Mouse (Mus musculus) intestine, embryonic 16.5 days (tissue): Measurements from ENCODE around the gene Elmsan1. TPM values are rescaled to one million over a fixed set of nuclear protein-coding genes. Genes with fewer than 3 reads are reported as not detected.
A peak's percentile ranks its signal among the peaks of the same experiment; 100 is the strongest.

ENCODE experiments used
- ATAC-seq: fragments of 200-750 bp; cut with Nextera tagmentation; 2 replicates; pipeline ENCODE4 v1.8.0; 2017; ENCODE audit warnings: moderate TSS enrichment, moderate library complexity
- H3K27ac ChIP-seq: fragments of 300-500 bp; sonication (generic); 2 replicates; pipeline ENCODE4 v1.5.1; 2014; ENCODE audit warnings: mild to moderate bottlenecking, low read length
- H3K27me3 ChIP-seq: fragments of 300-500 bp; sonication (generic); replicated peaks from 2 replicates; pipeline ENCODE4 v1.6.1; 2014; ENCODE audit warnings: low read length, control low read depth, mixed read lengths; ENCODE audit not compliant: control insufficient read depth, insufficient read depth
- H3K36me3 ChIP-seq: fragments of 300-500 bp; sonication (generic); 2 replicates; pipeline ENCODE4 v1.6.1; 2014; ENCODE audit warnings: low read length, control low read depth; ENCODE audit not compliant: control insufficient read depth, insufficient read depth
- H3K4me1 ChIP-seq: fragments of 300-500 bp; sonication (generic); 2 replicates; pipeline ENCODE4 v1.6.1; 2014; ENCODE audit warnings: low read length, control low read depth, mixed read lengths; ENCODE audit not compliant: control insufficient read depth, insufficient read depth
- H3K4me2 ChIP-seq: fragments of 300-500 bp; sonication (generic); 2 replicates; pipeline ENCODE4 v1.6.1; 2014; ENCODE audit warnings: low read depth, low read length, control low read depth
- H3K4me3 ChIP-seq: fragments of 300-500 bp; sonication (generic); 2 replicates; pipeline ENCODE4 v1.5.1; 2014; ENCODE audit warnings: mild to moderate bottlenecking, low read length
- H3K9ac ChIP-seq: fragments of 300-500 bp; sonication (generic); 2 replicates; pipeline ENCODE4 v1.6.1; 2014; ENCODE audit warnings: low read depth, low read length
- H3K9me3 ChIP-seq: fragments of 300-500 bp; sonication (generic); 2 replicates; pipeline ENCODE4 v1.6.1; 2016; ENCODE audit warnings: low read length, control low read depth; ENCODE audit not compliant: control insufficient read depth
- WGBS: fragments of 180-500 bp; shearing (Covaris S2); extraction: QIAGEN DNeasy Blood & Tissue Kit; methylation state at CpG from one replicate; pipeline ENCODE4 v1.1.7; 2014; 5-methylcytosine and 5-hydroxymethylcytosine counted together
- polyA plus RNA-seq: library from polyadenylated mRNA; unstranded; fragments of >200 nt; fragmentation: Nextera tagmentation; extraction: Ambion mirVana; gene quantifications from 2 replicates; pipeline ENCODE4 v1.2.1, GENCODE M21; 2015

Gene Elmsan1
- polyA plus RNA-seq, 1 experiment from 2014 or later, result 6.3 TPM

DNA sequence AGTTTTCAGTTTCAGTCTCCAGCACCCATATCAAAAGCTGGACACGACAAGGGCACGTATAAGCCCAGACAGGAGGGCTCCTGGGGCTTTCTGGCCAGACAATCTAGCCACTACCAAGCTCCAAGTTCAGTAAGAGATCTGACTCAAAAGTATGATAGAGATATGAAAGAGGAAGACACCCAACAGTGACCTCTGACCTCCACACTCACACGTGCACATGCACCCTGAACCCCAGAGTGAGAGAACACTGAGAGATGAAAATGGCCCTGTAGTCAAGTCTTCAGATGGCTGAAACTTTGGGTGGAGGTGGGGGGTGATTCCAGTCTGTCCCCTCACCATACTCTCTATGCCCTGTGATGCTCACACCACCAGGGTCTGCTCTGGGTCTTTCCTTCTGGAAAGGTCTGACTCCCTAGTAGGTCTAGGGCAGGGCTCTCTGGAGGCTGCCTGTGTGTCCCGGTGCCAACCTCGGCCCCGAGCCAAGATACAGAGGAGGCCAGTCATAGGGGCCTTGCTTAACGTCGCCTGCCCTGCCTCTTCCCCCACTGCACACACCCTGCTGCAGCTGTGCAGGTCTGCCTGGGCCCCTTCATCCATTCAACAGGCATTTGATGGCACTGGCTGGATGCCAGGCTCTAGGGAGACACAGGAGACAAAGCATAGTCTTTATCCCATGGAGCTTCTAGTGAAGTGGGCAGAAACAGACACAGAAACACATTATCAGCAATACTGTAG lies 37.8 kb downstream of the Elmsan1 start:
- no peak overlapping the region; the same call in 1 of the 2 replicates for H3K4me3 ChIP-seq
- no peaks in the 10 kb centered on the region for H3K9me3 ChIP-seq
- peak overlapping the region; percentile 75 for H3K27ac ChIP-seq
- H3K36me3 ChIP-seq, result no peaks in the 10 kb centered on the region
- H3K4me1 ChIP-seq, result peaks cover 63% of the 10 kb centered on the region
- ATAC-seq, result peak; percentile 83
- H3K4me2 ChIP-seq, result peak overlapping the region; percentile 34
- H3K27me3 ChIP-seq, result no peaks in the 10 kb centered on the region
- 37% methylated on average over 8 of the region's 8 CpGs for WGBS
- H3K9ac ChIP-seq, result peak overlapping the region; percentile 13; the same call in 1 of the 2 replicates

DNA sequence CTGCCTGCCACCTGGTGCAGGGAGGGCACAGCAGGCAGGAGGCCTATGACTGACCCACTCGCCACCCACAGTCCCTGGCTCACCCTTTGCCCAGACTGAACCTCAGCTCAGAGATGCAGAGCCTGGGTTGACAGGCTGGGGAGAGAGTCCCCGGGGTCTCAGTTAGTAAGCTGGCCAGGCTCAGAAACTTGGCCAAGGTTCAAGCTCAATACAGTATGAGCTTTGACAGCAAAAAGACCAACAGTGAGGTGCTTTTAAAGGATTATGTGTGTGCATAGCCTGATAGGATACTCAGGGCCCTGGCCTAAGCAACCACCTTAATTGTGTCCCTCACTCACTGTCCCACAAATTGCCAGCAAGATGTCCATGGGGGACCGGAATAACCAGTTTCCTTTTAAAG lies 38.6 kb downstream of the Elmsan1 start:
- Histone ChIP-seq H3K4me3 (no peak overlapping the region), H3K4me1 (peaks cover 67% of the 10 kb centered on the region), H3K4me2 (no peak overlapping the region; the same call in 1 of the 2 replicates), H3K9ac (0 out of 2 replicates have a peak overlapping the region, but pooled peaks have one; percentile 35), H3K27me3 (no peaks in the 10 kb centered on the region), H3K27ac (peak overlapping the region; percentile 75), H3K36me3 (no peaks in the 10 kb centered on the region), H3K9me3 (no peaks in the 10 kb centered on the region)
- 38% methylated on average over 3 of the region's 3 CpGs for WGBS
- no peak for ATAC-seq

DNA sequence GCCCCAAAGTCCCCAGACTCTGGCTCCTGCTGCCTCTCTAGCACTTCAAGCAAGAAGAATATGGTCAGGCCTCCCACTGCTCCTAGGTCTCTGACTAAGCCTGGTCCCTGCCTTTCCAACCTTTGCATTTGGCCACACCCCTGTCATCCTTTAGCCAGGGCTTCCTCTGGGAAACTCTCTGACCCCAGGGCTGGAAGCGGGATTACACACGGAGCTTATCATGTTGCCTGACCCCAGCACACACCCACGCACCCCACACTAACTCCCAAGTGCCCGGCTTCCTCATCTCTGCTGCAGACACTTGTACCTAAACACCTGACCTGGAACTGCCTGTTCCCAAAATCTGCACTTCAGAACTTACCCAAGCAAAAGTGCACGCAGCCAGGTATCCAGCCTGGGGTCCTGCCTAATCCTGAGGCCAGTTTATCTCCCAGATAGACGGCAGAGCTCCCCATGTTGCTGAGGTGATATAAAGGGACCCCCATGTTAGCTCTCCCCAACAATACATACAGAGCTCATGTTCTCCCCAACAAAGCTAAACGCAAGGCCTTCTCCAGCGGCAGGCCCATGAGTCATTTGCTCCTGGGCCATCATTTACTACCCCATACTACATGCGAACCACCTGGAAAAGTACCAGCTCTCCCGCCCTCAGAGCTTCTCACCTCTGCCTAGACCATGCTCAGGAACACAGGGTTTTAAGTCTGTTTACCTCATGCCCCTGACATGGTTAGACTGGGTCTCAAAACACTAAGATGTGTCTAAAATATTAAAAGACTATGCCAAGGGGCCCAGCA lies 39.8 kb downstream of the Elmsan1 start:
- Histone ChIP-seq H3K27ac (peak overlapping the region; percentile 50), H3K4me1 (peaks cover 78% of the 10 kb centered on the region), H3K4me3 (no peak overlapping the region), H3K36me3 (0 out of 2 replicates have a peak, but pooled peaks cover 1% of the 10 kb centered on the region), H3K9me3 (no peaks in the 10 kb centered on the region), H3K27me3 (no peaks in the 10 kb centered on the region), H3K4me2 (no peak overlapping the region), H3K9ac (no peak overlapping the region)
- no peak for ATAC-seq
- 53% methylated on average over 10 of the region's 10 CpGs for WGBS

GRCm38 (mm10) chr12:84178052-84178451 lies 40.6 kb downstream of the Elmsan1 start:
- Histone ChIP-seq H3K4me3 (no peak overlapping the region), H3K27ac (peak overlapping the region; percentile 64), H3K36me3 (peaks cover 9% of the 10 kb centered on the region), H3K4me2 (no peak overlapping the region), H3K9me3 (no peaks in the 10 kb centered on the region), H3K9ac (no peak overlapping the region), H3K27me3 (no peaks in the 10 kb centered on the region), H3K4me1 (peaks cover 83% of the 10 kb centered on the region)
- WGBS, result 43% methylated on average over 1 of the region's 1 CpGs
- ATAC-seq, result no peak

GRCm38 (mm10) chr12:84176886-84177765 lies 41.6 kb downstream of the Elmsan1 start:
- H3K27me3 ChIP-seq, result no peaks in the 10 kb centered on the region
- peaks cover 17% of the 10 kb centered on the region for H3K36me3 ChIP-seq
- peaks cover 83% of the 10 kb centered on the region for H3K4me1 ChIP-seq
- no peaks in the 10 kb centered on the region for H3K9me3 ChIP-seq
- peak overlapping the region; percentile 70 for H3K9ac ChIP-seq
- H3K27ac ChIP-seq, result peak overlapping the region; percentile 96
- peak overlapping the region; percentile 68; the same call in 1 of the 2 replicates for H3K4me2 ChIP-seq
- H3K4me3 ChIP-seq, result no peak overlapping the region
- no peak for ATAC-seq
- 40% methylated on average over 6 of the region's 6 CpGs for WGBS

DNA sequence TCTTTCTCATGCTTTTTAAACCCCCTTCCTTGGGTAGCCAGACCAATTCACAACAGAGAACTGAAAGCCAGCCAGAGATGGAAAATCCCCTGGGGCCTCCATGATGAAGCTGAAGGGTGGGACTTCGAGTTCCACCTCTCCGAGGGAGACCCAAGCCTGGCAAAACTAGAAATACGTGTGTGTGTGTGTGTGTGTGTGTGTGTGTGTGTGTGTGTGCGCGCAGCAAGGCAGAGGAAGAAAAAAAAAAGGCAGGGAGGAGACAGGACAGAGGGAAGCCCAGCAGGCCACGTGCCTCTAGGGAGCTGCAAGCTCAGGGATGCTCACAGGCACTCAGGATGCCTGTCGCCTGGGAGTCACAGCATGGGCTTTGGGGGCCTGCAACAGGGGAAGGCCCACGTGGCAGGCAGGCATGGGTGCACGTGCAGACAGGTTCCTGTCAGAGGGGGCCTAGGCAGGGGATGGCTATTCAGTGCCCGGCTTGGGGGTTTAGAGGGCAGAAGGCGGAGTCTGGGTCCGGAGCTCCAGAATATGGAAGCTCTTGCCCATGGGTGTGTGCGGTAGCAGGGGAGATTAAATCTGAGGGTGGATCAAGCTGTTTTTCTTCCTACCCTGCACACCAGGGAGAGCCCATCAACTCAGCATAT lies 42.4 kb downstream of the Elmsan1 start:
- no peak for ATAC-seq
- H3K4me3 ChIP-seq, result peak overlapping the region; percentile 46
- H3K27me3 ChIP-seq, result no peaks in the 10 kb centered on the region
- 4% methylated on average over 13 of the region's 13 CpGs for WGBS
- H3K36me3 ChIP-seq, result peaks cover 17% of the 10 kb centered on the region
- H3K9me3 ChIP-seq, result no peaks in the 10 kb centered on the region
- H3K9ac ChIP-seq, result peak overlapping the region; percentile 70
- peak overlapping the region; percentile 68 for H3K4me2 ChIP-seq
- peak overlapping the region; percentile 96 for H3K27ac ChIP-seq
- H3K4me1 ChIP-seq, result peaks cover 74% of the 10 kb centered on the region

GRCm38 (mm10) chr12:84175659-84176061 lies 43.0 kb downstream of the Elmsan1 start:
- Histone ChIP-seq H3K4me3 (peak overlapping the region; percentile 46), H3K27ac (peak overlapping the region; percentile 96), H3K9me3 (no peaks in the 10 kb centered on the region), H3K9ac (peak overlapping the region; percentile 70), H3K36me3 (peaks cover 17% of the 10 kb centered on the region), H3K27me3 (no peaks in the 10 kb centered on the region), H3K4me1 (peaks cover 68% of the 10 kb centered on the region), H3K4me2 (peak overlapping the region; percentile 68)
- ATAC-seq, result peak; percentile 79
- WGBS, result under 1% methylated on average over 20 of the region's 20 CpGs

DNA sequence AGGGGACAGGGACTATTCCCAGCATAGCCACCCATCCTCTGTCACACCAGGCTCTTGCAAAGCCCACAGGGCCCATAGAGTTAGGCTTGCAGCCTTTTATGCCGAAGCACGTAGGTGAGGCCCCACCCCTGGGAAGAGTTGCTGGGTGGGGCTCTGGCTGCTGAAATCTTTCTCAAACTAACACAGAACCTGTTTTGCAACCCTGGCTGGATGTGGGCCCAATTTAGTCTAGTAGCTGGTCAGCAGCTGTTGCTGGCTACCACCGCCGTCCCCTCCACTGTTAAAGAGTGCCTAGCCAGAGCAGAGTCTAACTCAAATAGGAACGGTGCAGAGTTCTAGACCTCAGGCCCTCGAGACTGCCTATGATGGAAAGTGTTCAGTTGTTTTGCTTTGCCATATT lies 43.8 kb downstream of the Elmsan1 start:
- ATAC-seq, result peak; percentile 62
- H3K4me1 ChIP-seq, result peaks cover 60% of the 10 kb centered on the region
- peak overlapping the region; percentile 96 for H3K27ac ChIP-seq
- peak overlapping the region; percentile 68 for H3K4me2 ChIP-seq
- H3K9ac ChIP-seq, result peak overlapping the region; percentile 34
- no peaks in the 10 kb centered on the region for H3K27me3 ChIP-seq
- WGBS, result 59% methylated on average over 6 of the region's 6 CpGs
- peak overlapping the region; percentile 46 for H3K4me3 ChIP-seq
- no peaks in the 10 kb centered on the region for H3K9me3 ChIP-seq
- H3K36me3 ChIP-seq, result peaks cover 17% of the 10 kb centered on the region
